15 mouse cellular contexts compared by ENCODE assay signal in the genomic region with DNA sequence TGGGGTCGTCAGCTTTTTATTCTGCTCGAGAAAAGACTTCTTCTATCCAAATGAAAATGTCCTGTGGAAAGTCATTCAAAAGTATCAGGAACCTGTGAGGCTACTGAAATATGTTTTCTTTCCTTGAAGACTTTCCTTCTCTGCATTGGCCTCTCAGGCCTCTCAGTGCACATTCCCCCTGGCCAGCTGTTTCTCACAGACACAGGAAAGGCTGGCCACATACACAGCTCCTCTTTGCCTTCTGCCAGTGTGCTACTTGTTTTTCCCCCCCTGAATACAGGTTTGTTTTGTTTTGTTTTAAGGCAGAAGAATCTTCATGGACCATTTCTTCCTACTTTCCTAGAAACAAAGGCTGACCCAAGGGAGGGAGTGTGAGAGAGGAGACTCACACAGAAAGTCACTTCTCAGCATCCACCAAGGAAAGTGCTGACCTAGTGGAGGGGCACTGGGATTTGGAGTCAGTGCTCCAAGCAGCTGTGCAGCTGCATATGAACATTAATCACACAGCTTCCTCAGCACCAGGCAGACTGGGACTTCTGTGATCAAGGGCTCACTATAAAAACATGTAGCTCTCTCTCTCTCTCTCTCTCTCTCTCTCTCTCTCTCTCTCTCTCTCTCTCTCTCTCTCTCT.
A peak's percentile ranks its signal among the peaks of the same experiment; 100 is the strongest.
DNase-seq lines count a peak whose midpoint lies in the region; ATAC-seq lines count a peak whose summit lies in the region.
"Had no signal": no experiment of that assay in that cellular context is flagged by ENCODE, and none has a peak within 500 bp of the region (broad histone marks: within the 10 kb centered on the region; RNA-seq: fewer than 3 reads in every experiment).

No protein-coding gene starts in this region.

- H3K4me1 ChIP-seq in kidney, embryonic 14.5 days (ENCODE audit: control insufficient read depth, insufficient read depth, low read length) = 0 out of 2 replicates have a peak, but pooled peaks cover 7% of the 10 kb centered on the region
- H3K4me1 ChIP-seq: hindbrain, embryonic 12.5 days had no signal

- H3K4me2 ChIP-seq in kidney, embryonic 14.5 days (replicated peaks; ENCODE audit: low read depth, low read length) = no peak overlapping the region
- H3K4me2 ChIP-seq: hindbrain, embryonic 12.5 days had no signal

- H3K9ac ChIP-seq in kidney, embryonic 14.5 days (ENCODE audit: low read depth, low read length) = no peak overlapping the region
- H3K9ac ChIP-seq: hindbrain, embryonic 12.5 days; liver, postnatal 0 days had no signal

- H3K27me3 ChIP-seq in kidney, embryonic 14.5 days (ENCODE audit: control insufficient read depth, insufficient read depth, low read length) = no peaks in the 10 kb centered on the region
- H3K27me3 ChIP-seq: CH12.LX; hindbrain, embryonic 12.5 days; Patski had no signal

- ATAC-seq in kidney, embryonic 14.5 days (ENCODE audit: low FRiP score, low TSS enrichment) = peak; percentile 96
- ATAC-seq: liver, postnatal 0 days; Patski had no signal

- no peak for DNase-seq in kidney, adult 8-10 months
- DNase-seq in forelimb bud, embryonic 11.5 days (ENCODE audit: low read depth, low spot score) = peak; percentile 52
- DNase-seq in kidney, postnatal 4 days = peak; percentile 29 to 57
- peak; percentile 17 for DNase-seq in skeletal muscle tissue, adult 2 months (ENCODE audit: low read depth, low spot score)
- no peak for DNase-seq in c-Kit-positive CD71-positive TER-119-positive erythroid progenitor cells, embryonic 14.5 days (ENCODE audit: low spot score)
- DNase-seq in MN1 (ENCODE audit: low spot score) = no peak
- DNase-seq: cerebellum, adult 9-11 months; liver, postnatal 0 days; spleen, adult 18-20 months; thymus, adult 18-20 months had no signal

- 57% methylated on average over 2 of the region's 2 CpGs for WGBS in kidney, embryonic 14.5 days

- H3K36me3 ChIP-seq in kidney, embryonic 14.5 days (ENCODE audit: control insufficient read depth, insufficient read depth, low read length) = no peaks in the 10 kb centered on the region
- H3K36me3 ChIP-seq: hindbrain, embryonic 12.5 days had no signal

- no peak overlapping the region for H3K4me3 ChIP-seq in kidney, embryonic 14.5 days (ENCODE audit: low read length)
- H3K4me3 ChIP-seq: erythroblast, embryonic 14.5 days; hindbrain, embryonic 12.5 days had no signal

- H3K9me3 ChIP-seq in kidney, embryonic 14.5 days (ENCODE audit: control insufficient read depth, low read length) = no peaks in the 10 kb centered on the region
- H3K9me3 ChIP-seq: hindbrain, embryonic 12.5 days had no signal

- peak overlapping the region; percentile 51; the same call in 1 of the 2 replicates for H3K27ac ChIP-seq in kidney, embryonic 14.5 days (ENCODE audit: low read depth, low read length)
- H3K27ac ChIP-seq: hindbrain, embryonic 12.5 days had no signal

Comparison
In these comparisons a context has a peak if more than half of its experiments do, and no peak if none do; other contexts are left out.
1. DNase-seq: peak in forelimb bud, embryonic 11.5 days (single experiment), kidney, postnatal 4 days (2 of 2) and skeletal muscle tissue, adult 2 months (single experiment); none in kidney, adult 8-10 months (0 of 2), c-Kit-positive CD71-positive TER-119-positive erythroid progenitor cells, embryonic 14.5 days (single experiment) and MN1 (single experiment).